ENCODE assay signal across 16 mouse cellular contexts in the genomic region with DNA sequence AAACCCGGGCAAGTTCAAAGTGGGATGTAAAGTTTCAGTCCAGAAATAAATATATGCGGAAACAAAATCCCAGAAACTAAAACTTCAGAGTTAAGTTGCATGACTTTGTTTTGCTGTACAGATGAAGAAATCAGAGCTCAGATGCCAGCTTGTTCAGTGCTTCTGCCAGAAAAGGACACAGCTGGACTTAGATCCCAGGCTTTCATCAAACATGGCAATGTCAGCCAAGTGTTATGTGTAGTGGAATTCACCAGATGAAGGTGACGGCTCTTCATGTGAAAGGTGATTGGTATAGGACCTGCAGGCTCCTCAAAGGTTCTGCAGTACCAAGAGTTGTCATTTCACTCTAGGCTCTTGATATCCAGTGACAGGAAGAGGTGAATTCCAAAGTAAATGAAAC.
"Had no signal": no experiment of that assay in that cellular context is flagged by ENCODE, and none has a peak within 500 bp of the region (broad histone marks: within the 10 kb centered on the region; RNA-seq: fewer than 3 reads in every experiment).

No protein-coding gene starts in this region.

- H3K4me2 ChIP-seq: kidney, embryonic 15.5 days; limb, embryonic 13.5 days; liver, embryonic 13.5 days; lung, embryonic 14.5 days; midbrain, embryonic 13.5 days had no signal

- DNase-seq: kidney, adult 18-20 months; kidney, postnatal 25 days; layer of hippocampus, adult 9-11 months; liver; liver, embryonic 13.5 days; lung, embryonic 14.5 days; thymus, adult 18-20 months; thymus, postnatal 36 days had no signal

- H3K27me3 ChIP-seq: kidney, embryonic 15.5 days; liver, embryonic 13.5 days had no signal

- H3K27ac ChIP-seq: kidney, embryonic 15.5 days; layer of hippocampus, adult 2 months; limb, embryonic 10.5 days; limb, embryonic 13.5 days; liver, embryonic 13.5 days; macrophage; midbrain, embryonic 13.5 days had no signal

- H3K4me3 ChIP-seq: kidney, embryonic 15.5 days; layer of hippocampus, adult 2 months; limb, embryonic 10.5 days; limb, embryonic 13.5 days; liver, embryonic 13.5 days; midbrain, embryonic 13.5 days had no signal

- H3K9me3 ChIP-seq: kidney, embryonic 15.5 days; limb, embryonic 10.5 days; limb, embryonic 13.5 days; liver, embryonic 13.5 days; midbrain, embryonic 13.5 days had no signal

- H3K4me1 ChIP-seq: kidney, embryonic 15.5 days; limb, embryonic 10.5 days; liver, embryonic 13.5 days; midbrain, embryonic 13.5 days had no signal

- ATAC-seq: lung, postnatal 0 days; midbrain, embryonic 13.5 days; midbrain, embryonic 16.5 days had no signal

- H3K9ac ChIP-seq: kidney, embryonic 15.5 days; limb, embryonic 13.5 days; liver, embryonic 13.5 days; lung, embryonic 14.5 days; midbrain, embryonic 13.5 days had no signal

- H3K36me3 ChIP-seq: kidney, embryonic 15.5 days; limb, embryonic 10.5 days; limb, embryonic 13.5 days; liver, embryonic 13.5 days; midbrain, embryonic 13.5 days had no signal
